Mouse (Mus musculus): ENCODE measurements around the gene Psors1c2. TPM values are rescaled to one million over a fixed set of nuclear protein-coding genes. Genes with fewer than 3 reads are reported as not detected.

The Psors1c2 gene
- total RNA-seq, 2 experiments from 2014 or later = 1.3 TPM

GRCm38 (mm10) chr17:35569091-35569944 is 36.3 kb downstream of the Psors1c2 start:
- no peak overlapping the region for H3K4me3 ChIP-seq

GRCm38 (mm10) chr17:35570836-35571235 is 37.8 kb downstream of the Psors1c2 start:
- intact Hi-C loops (cut with DNase I) = no loop called here
- no peak for TF ChIP-seq CTCF (IDR thresholded peaks at IDR 0.05)
- no peak overlapping the region for H3K27ac ChIP-seq
- H3K4me3 ChIP-seq = no peak overlapping the region
- DNase-seq (ENCODE audit: extremely low spot score in 1 of 2, low spot score in 2 of 2) = no peak

More at GRCm38 (mm10) chr17:35569091-35569944, 36.3 kb downstream of the Psors1c2 start:
- no peak for TF ChIP-seq CTCF (IDR thresholded peaks at IDR 0.05)
- H3K27ac ChIP-seq = no peak overlapping the region
- no peak for DNase-seq (ENCODE audit: extremely low spot score in 1 of 2, low spot score in 2 of 2)
- intact Hi-C loops (cut with DNase I) = no loop called here

GRCm38 (mm10) chr17:35571477-35571876 is 38.5 kb downstream of the Psors1c2 start:
- no peak for DNase-seq (ENCODE audit: extremely low spot score in 1 of 2, low spot score in 2 of 2)
- Histone ChIP-seq H3K27ac (no peak overlapping the region), H3K4me3 (no peak overlapping the region)
- no peak; the same call in 1 of the 2 replicates for TF ChIP-seq CTCF (IDR thresholded peaks at IDR 0.05)
- intact Hi-C loops (cut with DNase I) = no loop called here

GRCm38 (mm10) chr17:35578211-35578610 is 45.2 kb downstream of the Psors1c2 start:
- H3K27ac ChIP-seq = no peak overlapping the region
- no peak overlapping the region for H3K4me3 ChIP-seq
- peak; percentile 64 to 76 for DNase-seq (ENCODE audit: extremely low spot score in 1 of 2, low spot score in 2 of 2)
- peak; percentile 99 for TF ChIP-seq CTCF (IDR thresholded peaks at IDR 0.05)
- intact Hi-C loops (cut with DNase I) = loop anchor here (5.0 kb wide), 1 partner anchor 91 kb away; no protein-coding TSS in a partner anchor

- peak; percentile 56 for TF ChIP-seq CTCF (IDR thresholded peaks at IDR 0.05)
- intact Hi-C loops (cut with DNase I) = no loop called here
- Histone ChIP-seq H3K27ac (no peak overlapping the region), H3K4me3 (no peak overlapping the region)
- no peak for DNase-seq (ENCODE audit: extremely low spot score in 1 of 2, low spot score in 2 of 2)
These were observed 49.9 kb downstream of the Psors1c2 start for GRCm38 (mm10) chr17:35582900-35583299.

Other genes starting within 250 kb of the Psors1c2 start
- gene H2-Q1, start 212.8 kb upstream of the Psors1c2 start, total RNA-seq (2021) = under 1 TPM in 1 of 2 experiments, not detected in 1; 0.79 TPM
- gene H2-Q2, start 191.0 kb upstream of the Psors1c2 start, total RNA-seq (2021) = 1 to 10 TPM in 1 of 2 experiments, under 1 TPM in 1; 0.54 to 1.1 TPM
- 1 to 10 TPM; 2.2 to 3.1 TPM for gene H2-Q4, start 153.6 kb upstream of the Psors1c2 start, total RNA-seq (2021)
- under 1 TPM in 1 of 2 experiments, not detected in 1; 0.59 TPM for gene H2-Q6, start 108.4 kb upstream of the Psors1c2 start, total RNA-seq (2021)
- gene H2-Q7, start 94.0 kb upstream of the Psors1c2 start, total RNA-seq (2021) = under 1 TPM; 0.47 to 0.57 TPM
- under 1 TPM; 0.43 to 0.75 TPM for gene H2-Q10, start 63.1 kb upstream of the Psors1c2 start, total RNA-seq (2021)
- under 1 TPM in 1 of 2 experiments, not detected in 1; 0.25 TPM for gene Pou5f1, start 27.2 kb upstream of the Psors1c2 start, total RNA-seq (2021)
- 10 to 100 TPM; 10.7 to 11.4 TPM for gene Tcf19, start 16.4 kb upstream of the Psors1c2 start, total RNA-seq (2021)
- 10 to 100 TPM; 14.5 to 17.1 TPM for gene Cchcr1, start 16.1 kb upstream of the Psors1c2 start, total RNA-seq (2021)
- gene Cdsn, start 18.9 kb downstream of the Psors1c2 start, total RNA-seq (2021) = 1 to 10 TPM in 1 of 2 experiments, under 1 TPM in 1; 0.87 to 1.5 TPM
- gene 2300002M23Rik, start 34.2 kb downstream of the Psors1c2 start, total RNA-seq (2021) = not detected
- gene Sfta2, start 68.3 kb downstream of the Psors1c2 start, total RNA-seq (2021) = not detected
- gene Gm9573, start 93.4 kb downstream of the Psors1c2 start, total RNA-seq (2021) = not detected
- not detected for gene Mucl3, start 110.5 kb downstream of the Psors1c2 start, total RNA-seq (2021)
- 10 to 100 TPM; 33.2 to 42.6 TPM for gene Vars2, start 134.4 kb downstream of the Psors1c2 start, total RNA-seq (2021)
- gene Gtf2h4, start 140.5 kb downstream of the Psors1c2 start, total RNA-seq (2021) = 10 to 100 TPM; 34.5 to 35.9 TPM
- 10 to 100 TPM; 47.2 to 47.8 TPM for gene Ddr1, start 171.4 kb downstream of the Psors1c2 start, total RNA-seq (2021)